24 mouse cellular contexts compared by ENCODE assay signal in genomic region chr8:9347163-9347562, GRCm38 (mm10).
DNase-seq lines count a peak whose midpoint lies in the region; ATAC-seq and TF ChIP-seq lines count a peak whose summit lies in the region.
"Had no signal": no experiment of that assay in that cellular context is flagged by ENCODE, and none has a peak within 500 bp of the region (broad histone marks: within the 10 kb centered on the region; RNA-seq: fewer than 3 reads in every experiment).

No protein-coding gene starts in this region.

- H3K27me3 ChIP-seq in lung, postnatal 0 days (replicated peaks; ENCODE audit: insufficient read depth, low read length): no peaks in the 10 kb centered on the region
- H3K27me3 ChIP-seq in ES-Bruce4 (ENCODE audit: control insufficient read depth, insufficient read depth, low read length, poor library complexity, severe bottlenecking): no peaks in the 10 kb centered on the region
- H3K27me3 ChIP-seq: forebrain, embryonic 13.5 days; heart, embryonic 12.5 days; heart, embryonic 15.5 days; hindbrain, embryonic 13.5 days had no signal

- H3K9ac ChIP-seq in lung, postnatal 0 days (replicated peaks; ENCODE audit: low read depth): no peak overlapping the region
- no peak overlapping the region for H3K9ac ChIP-seq in ES-Bruce4 (ENCODE audit: low read depth, poor library complexity, severe bottlenecking)
- H3K9ac ChIP-seq: forebrain, embryonic 13.5 days; heart, embryonic 12.5 days; heart, embryonic 15.5 days; hindbrain, embryonic 13.5 days had no signal

- peak; percentile 66 for TF ChIP-seq EP300 in lung, postnatal 0 days (IDR thresholded peaks at IDR 0.05)
- no peak for TF ChIP-seq EP300 in ES-Bruce4 (IDR thresholded peaks at IDR 0.05; ENCODE audit: insufficient read depth, low read depth, low read length)

- peak; percentile 5 for DNase-seq in kidney, postnatal 14 days
- DNase-seq in kidney, adult 8-10 months: no peak
- peak; percentile 28 for DNase-seq in lung, postnatal 0 days (ENCODE audit: low spot score)
- no peak for DNase-seq in lung, adult 2 months
- peak; percentile 37 for DNase-seq in R1 (ENCODE audit: low read depth, low spot score)
- no peak for DNase-seq in right cerebral cortex, adult 2 months (ENCODE audit: low spot score in 2 of 2)
- DNase-seq: adrenal gland, adult 2 months; adrenal gland, postnatal 14 days; cerebellum, adult 18-20 months; cerebellum, adult 9-10 months; cerebellum, postnatal 14 days; gastrocnemius, postnatal 10 days; gastrocnemius, postnatal 36 days; heart, postnatal 10 days; heart, postnatal 36 days had no signal

- peak; percentile 83 for ATAC-seq in lung, postnatal 0 days
- ATAC-seq: CD4-positive, CD25-positive, alpha-beta regulatory T cell, adult 4 months; forebrain, embryonic 13.5 days; hindbrain, embryonic 16.5 days had no signal

- peak overlapping the region; percentile 43; the same call in 1 of the 2 replicates for H3K27ac ChIP-seq in lung, postnatal 0 days (ENCODE audit: low read length)
- H3K27ac ChIP-seq in ES-Bruce4 (ENCODE audit: insufficient read depth, low read length): peak overlapping the region; percentile 17; the same call in 1 of the 2 replicates
- H3K27ac ChIP-seq: forebrain, embryonic 10.5 days; forebrain, embryonic 13.5 days; heart, embryonic 15.5 days; hindbrain, embryonic 10.5 days had no signal

- no peak for TF ChIP-seq CTCF in lung, postnatal 0 days (IDR thresholded peaks at IDR 0.05)
- TF ChIP-seq CTCF in lung, adult 2 months (IDR thresholded peaks at IDR 0.05; ENCODE audit: insufficient read depth, low read length): no peak
- TF ChIP-seq CTCF in ES-Bruce4 (IDR thresholded peaks at IDR 0.05; ENCODE audit: low read depth, low read length): no peak

- H3K4me1 ChIP-seq in lung, postnatal 0 days (ENCODE audit: insufficient read depth, low read depth, low read length): no peaks in the 10 kb centered on the region
- H3K4me1 ChIP-seq in lung, adult 2 months (ENCODE audit: control insufficient read depth, insufficient read depth, low read length): no peaks in the 10 kb centered on the region
- H3K4me1 ChIP-seq in ES-Bruce4 (ENCODE audit: control insufficient read depth, insufficient read depth, low read length): no peaks in the 10 kb centered on the region
- H3K4me1 ChIP-seq: heart, embryonic 12.5 days; heart, embryonic 15.5 days had no signal

- no peaks in the 10 kb centered on the region for H3K36me3 ChIP-seq in lung, postnatal 0 days (ENCODE audit: insufficient read depth, low read length)
- no peaks in the 10 kb centered on the region for H3K36me3 ChIP-seq in ES-Bruce4 (ENCODE audit: control insufficient read depth, insufficient read depth, low read length, poor library complexity, severe bottlenecking)
- H3K36me3 ChIP-seq: forebrain, embryonic 10.5 days; heart, embryonic 12.5 days; heart, embryonic 15.5 days; hindbrain, embryonic 10.5 days; hindbrain, embryonic 13.5 days had no signal

- 54% methylated on average over 4 of the region's 4 CpGs for WGBS in lung, postnatal 0 days
- WGBS in lung, adult 2 months: 63% methylated on average over 4 of the region's 4 CpGs

- no peak for TF ChIP-seq POLR2A in lung, adult 2 months (IDR thresholded peaks at IDR 0.05; ENCODE audit: borderline replicate concordance, extremely low read depth, low read depth, low read length)
- no peak for TF ChIP-seq POLR2A in ES-Bruce4 (IDR thresholded peaks at IDR 0.05; ENCODE audit: insufficient read depth, low read length)

- H3K4me2 ChIP-seq in lung, postnatal 0 days (replicated peaks; ENCODE audit: low read depth, low read length): no peak overlapping the region
- H3K4me2 ChIP-seq: forebrain, embryonic 13.5 days; heart, embryonic 12.5 days; heart, embryonic 15.5 days; hindbrain, embryonic 13.5 days had no signal

- no peak overlapping the region for H3K4me3 ChIP-seq in lung, postnatal 0 days (ENCODE audit: low read depth, low read length)
- H3K4me3 ChIP-seq in lung, adult 2 months (replicated peaks; ENCODE audit: extremely low read depth, low read depth, low read length): no peak overlapping the region
- no peak overlapping the region for H3K4me3 ChIP-seq in ES-Bruce4 (ENCODE audit: low read depth, low read length)
- H3K4me3 ChIP-seq: forebrain, embryonic 10.5 days; forebrain, embryonic 13.5 days; heart, embryonic 12.5 days; heart, embryonic 15.5 days; hindbrain, embryonic 10.5 days; hindbrain, embryonic 13.5 days had no signal

- no peaks in the 10 kb centered on the region for H3K9me3 ChIP-seq in lung, postnatal 0 days (ENCODE audit: low read length)
- no peaks in the 10 kb centered on the region for H3K9me3 ChIP-seq in ES-Bruce4 (replicated peaks; ENCODE audit: control insufficient read depth, insufficient read depth, low read length, poor library complexity, severe bottlenecking)
- H3K9me3 ChIP-seq: forebrain, embryonic 10.5 days; forebrain, embryonic 13.5 days; heart, embryonic 12.5 days; heart, embryonic 15.5 days; hindbrain, embryonic 10.5 days; hindbrain, embryonic 13.5 days had no signal

Comparison
In these comparisons a context has a peak if more than half of its experiments do, and no peak if none do; other contexts are left out.
1. DNase-seq: peak in kidney, postnatal 14 days (single experiment), lung, postnatal 0 days (single experiment) and R1 (single experiment); none in kidney, adult 8-10 months (0 of 2), lung, adult 2 months (single experiment) and right cerebral cortex, adult 2 months (0 of 2).